Mouse (Mus musculus): Measurements from ENCODE around the gene Rrp12.
"Not testable (repeated sequence)": the region's sequence is repeated elsewhere in the genome, so short reads cannot be mapped to it uniquely, and the experiment has no call there.

The Rrp12 gene

GRCm38 (mm10) chr19:41895460-41896318 is at the start of gene Rrp12:
TSS of gene Rrp12 (minus strand) at chr19:41896173.
- peak; percentile 96 for DNase-seq (ENCODE audit: low spot score)

DNA sequence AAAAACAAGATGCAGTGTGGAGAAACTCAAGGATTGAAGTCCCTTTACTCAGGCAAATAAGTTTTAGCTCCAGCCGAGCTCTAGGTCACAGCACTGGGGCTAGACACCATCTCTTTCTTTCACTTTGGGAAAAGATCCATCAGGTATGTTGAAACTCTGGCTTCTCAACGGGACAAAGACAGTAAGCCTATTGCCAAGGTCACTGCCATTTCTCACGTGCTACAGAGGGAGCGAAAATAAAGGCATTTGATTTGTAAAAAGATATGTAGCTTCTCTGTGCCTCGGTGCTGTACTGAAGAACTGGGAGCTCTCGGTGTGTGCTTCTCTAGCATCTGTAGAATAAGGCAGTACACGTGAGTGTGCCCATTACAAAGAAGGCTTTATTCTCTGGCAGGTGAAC is 47.9 kb upstream of the Rrp12 start:
- DNase-seq (ENCODE audit: low spot score), result no peak

GRCm38 (mm10) chr19:41938539-41938938 is 42.6 kb upstream of the Rrp12 start:
- DNase-seq (ENCODE audit: low spot score), result no peak

- no peak for DNase-seq (ENCODE audit: low spot score)
Observed at GRCm38 (mm10) chr19:41935921-41936320, 39.9 kb upstream of the Rrp12 start.

GRCm38 (mm10) chr19:41934124-41934523 is 38.2 kb upstream of the Rrp12 start:
- no peak for DNase-seq (ENCODE audit: low spot score)

GRCm38 (mm10) chr19:41933179-41934086 is 37.5 kb upstream of the Rrp12 start, which contains the start of the genes Exosc1 and Zdhhc16:
TSS of gene Exosc1 (minus strand) at chr19:41933423.
TSS of gene Zdhhc16 (plus strand) at chr19:41933480.
- DNase-seq (ENCODE audit: low spot score), result peak; percentile 99

DNA sequence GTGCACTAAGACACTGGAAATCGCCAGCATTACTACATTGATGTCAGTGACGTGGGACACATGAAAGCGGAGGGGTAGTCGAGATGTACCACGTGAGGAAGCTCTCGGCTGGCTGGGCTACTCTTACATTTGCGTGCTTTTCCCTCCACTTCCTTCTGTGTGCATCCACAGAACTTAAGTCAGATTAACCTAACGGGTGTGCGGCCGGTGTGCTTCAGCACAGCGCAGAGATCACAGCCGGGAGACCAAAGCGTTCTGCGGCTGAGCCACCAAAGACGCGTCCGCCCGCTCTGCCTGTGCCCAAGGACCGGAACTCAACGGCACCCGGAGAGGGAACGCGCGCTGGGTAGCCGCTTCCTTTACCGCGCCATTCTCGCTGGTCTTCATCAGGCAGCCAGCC is 36.7 kb upstream of the Rrp12 start:
- DNase-seq (ENCODE audit: low spot score), result peak; percentile 32

DNA sequence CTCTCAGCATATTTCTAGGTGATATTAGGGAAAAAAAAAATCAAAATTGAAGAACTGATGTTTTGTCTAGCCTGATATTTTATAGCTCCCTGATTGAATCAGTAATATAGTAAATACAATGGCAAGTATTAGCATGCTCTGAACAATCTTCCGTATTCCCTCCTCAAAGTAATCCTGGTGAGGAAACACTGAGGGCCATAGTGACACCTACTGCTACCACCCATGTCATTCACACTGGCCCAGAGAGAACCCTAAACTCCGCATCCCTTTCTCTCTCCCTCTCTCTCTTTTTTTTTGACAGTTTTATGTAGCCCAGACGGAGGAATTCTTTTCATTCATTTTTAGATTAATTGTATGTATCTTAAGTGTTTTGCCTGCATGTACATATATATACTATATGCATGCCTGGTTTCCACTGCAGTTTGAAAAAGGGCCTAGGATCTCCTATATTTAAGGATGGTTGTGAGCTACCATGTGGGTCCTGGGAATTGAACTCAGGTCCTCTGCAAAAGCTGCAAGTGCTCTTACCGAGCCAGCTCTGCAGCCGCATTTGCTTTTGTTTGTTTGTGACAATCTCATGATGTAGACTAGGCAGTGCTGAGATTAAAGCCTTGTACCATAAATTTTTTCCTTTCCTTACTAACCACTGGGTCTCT is 24.6 kb upstream of the Rrp12 start:
- no peak for DNase-seq (ENCODE audit: low spot score)

DNA sequence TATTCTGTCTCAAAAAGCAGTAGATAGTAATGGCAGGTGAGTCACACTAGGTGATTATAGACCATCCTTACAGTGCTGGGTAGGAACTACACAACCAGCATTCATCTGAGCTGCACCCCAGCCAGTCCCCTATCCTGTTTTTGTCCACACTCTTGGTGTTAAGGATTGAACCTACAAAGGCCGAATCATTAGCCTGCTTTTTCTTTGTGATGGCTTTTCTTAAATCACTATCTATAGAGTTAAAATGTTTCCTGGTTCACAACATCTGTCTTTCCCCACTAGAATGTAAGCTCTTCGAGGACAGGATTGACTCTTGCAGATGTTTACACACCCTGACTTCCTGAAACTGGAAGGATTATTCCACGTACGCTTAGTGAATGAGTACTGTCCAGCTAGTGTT is 23.5 kb upstream of the Rrp12 start:
- DNase-seq (ENCODE audit: low spot score), result no peak

DNA sequence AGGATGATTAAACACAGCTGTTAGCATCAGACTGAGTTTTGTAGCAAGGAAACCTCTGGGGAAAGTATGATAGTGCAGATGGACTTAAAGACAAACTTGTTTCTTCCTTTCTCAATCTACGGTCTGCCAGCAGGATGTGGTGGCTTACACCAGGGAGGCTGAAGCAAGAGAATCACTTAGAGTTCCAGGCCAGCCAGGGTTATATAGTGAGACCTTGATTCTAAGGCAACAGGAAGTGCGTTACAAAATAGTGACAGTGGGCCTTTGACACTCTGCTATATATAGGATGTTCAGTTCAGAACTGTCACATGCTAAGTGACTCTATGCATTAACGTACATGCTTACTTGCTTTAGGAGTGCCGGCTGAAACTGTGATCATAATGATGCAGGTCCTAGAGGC is 20.9 kb upstream of the Rrp12 start:
- DNase-seq (ENCODE audit: low spot score), result no peak

GRCm38 (mm10) chr19:41915294-41915693 is 19.3 kb upstream of the Rrp12 start:
- DNase-seq (ENCODE audit: low spot score), result no peak

GRCm38 (mm10) chr19:41914592-41914882 is 18.6 kb upstream of the Rrp12 start:
- not testable (repeated sequence) for DNase-seq (ENCODE audit: low spot score)

DNA sequence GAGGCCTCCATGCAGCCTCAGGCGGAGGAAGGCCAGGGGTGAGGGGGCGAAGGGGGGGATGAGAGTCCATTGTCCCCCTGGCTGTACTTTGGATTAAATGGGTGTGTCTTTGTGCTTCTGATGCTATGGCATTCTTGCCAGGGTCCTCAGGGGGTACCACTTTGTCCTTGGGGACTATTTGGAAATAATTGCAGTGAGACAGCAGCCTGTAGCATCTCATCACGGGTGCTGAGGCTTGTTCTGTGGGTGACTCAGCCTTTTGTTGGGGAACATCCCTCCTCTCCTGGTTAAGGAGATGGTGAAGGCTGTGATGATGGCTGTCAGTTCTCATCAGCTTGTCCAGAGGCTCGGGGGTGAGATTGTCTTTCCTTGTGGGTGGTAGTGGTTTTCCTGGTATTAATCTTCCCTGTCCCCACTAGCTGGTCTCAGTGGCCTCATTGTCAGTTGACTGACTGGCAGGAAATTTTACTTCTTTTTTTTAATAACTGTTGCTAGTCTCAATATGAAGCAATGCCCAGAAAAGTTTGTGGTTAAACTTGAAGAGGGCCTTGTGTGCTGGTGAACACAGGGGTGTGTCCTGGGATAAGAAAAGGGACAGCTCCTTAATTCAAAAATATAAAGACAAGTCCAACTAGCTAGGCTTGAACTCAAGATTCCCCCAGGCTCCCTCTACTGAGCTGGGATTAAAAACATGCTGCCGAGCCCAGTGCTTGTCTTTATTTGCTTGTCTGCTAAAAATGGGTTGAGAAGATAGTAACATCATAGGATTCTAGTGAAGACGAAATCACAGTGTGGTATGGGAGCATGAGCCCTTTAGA is 18.0 kb upstream of the Rrp12 start:
- DNase-seq (ENCODE audit: low spot score), result no peak

- DNase-seq (ENCODE audit: low spot score), result peak; percentile 39
Observed at GRCm38 (mm10) chr19:41912121-41913080, 16.4 kb upstream of the Rrp12 start.

DNA sequence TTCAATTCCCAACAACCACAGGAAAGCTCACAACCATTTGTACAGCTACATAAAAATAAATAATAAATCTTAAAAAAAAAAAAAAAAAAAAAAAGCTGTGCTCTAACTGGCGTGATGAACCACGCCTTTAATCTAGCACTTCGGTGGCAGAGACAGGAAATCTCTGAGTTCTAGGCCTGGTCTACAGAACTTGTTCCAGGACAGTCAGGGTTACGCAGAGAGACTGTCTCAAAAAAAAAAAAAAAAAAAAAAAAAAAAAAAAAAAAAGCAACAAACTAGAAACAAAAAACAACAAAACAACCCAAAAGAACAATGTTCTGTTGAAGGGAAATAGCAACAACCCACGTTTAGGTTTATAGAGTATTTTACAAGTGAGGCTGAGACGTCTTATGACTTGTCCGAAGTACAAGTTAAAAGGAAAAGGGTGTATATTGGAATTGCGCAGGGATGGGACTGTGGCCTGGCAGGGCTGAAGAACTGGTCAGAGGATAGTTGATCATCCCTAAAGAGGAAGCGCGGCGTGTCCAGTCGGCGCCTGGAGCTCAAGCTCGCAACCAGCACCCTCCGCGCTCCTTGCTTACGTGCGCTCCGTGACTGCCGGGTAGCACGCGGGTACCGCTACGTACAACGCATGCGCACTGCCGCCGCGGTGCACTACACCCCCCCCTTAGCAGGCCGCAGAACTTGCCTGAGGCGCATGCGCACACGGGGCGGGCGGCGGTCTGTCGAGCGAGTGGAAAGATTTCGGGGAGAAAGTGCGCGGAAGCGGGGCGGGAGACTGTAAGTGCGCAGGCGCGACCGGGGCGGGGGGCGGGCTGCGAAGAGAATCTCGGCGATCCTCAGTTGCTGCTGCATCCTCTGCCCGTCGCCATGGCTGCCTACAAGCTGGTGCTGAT is 15.5 kb upstream of the Rrp12 start, which contains the start of gene Pgam1:
TSS of gene Pgam1 (plus strand) at position 746 of the 896 bp plus-strand sequence.
- DNase-seq (ENCODE audit: low spot score), result peak; percentile 100

DNA sequence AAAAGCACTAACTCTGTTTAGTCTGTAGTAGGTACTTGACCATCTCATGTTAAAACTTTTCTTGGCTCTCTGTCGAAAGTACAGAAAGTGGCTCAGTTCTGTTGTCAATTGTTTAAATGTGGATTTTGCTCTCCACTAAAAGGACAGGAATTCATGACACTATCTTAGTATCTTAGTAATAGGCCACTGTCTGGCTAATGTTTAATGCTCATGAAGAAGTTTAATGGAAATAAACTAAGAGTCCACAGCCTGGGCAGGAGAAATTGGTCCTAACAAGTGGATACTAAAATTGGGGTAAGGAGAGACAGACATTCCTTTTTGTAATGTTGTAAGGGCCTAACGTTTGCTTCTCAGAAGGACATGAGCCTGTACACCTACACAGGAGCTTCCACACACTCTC is 14.4 kb upstream of the Rrp12 start:
- no peak for DNase-seq (ENCODE audit: low spot score)

DNA sequence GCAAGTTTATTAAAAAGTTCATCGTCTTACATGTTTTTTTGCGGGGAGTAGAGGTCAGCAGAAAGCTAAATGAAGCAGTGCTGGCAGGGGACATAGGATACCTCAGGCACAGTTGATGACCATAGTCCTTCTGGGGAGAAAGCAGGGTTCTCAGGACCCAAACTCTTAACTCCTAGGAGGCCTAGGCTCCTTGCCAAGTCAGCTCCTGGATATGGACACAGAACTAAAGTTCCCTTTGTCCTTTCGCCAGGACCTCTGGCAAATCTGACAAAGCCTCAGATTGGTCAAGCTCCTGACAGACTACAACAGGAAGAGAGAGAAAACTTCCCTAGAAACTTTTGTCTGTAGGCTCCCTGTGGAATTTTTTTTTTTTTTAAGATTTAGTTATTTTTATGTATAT is 12.8 kb upstream of the Rrp12 start:
- DNase-seq (ENCODE audit: low spot score), result no peak

- DNase-seq (ENCODE audit: low spot score), result no peak
Observed at GRCm38 (mm10) chr19:41907079-41907760, 11.2 kb upstream of the Rrp12 start.
